13 mouse cellular contexts compared by ENCODE assay signal in the genomic region with DNA sequence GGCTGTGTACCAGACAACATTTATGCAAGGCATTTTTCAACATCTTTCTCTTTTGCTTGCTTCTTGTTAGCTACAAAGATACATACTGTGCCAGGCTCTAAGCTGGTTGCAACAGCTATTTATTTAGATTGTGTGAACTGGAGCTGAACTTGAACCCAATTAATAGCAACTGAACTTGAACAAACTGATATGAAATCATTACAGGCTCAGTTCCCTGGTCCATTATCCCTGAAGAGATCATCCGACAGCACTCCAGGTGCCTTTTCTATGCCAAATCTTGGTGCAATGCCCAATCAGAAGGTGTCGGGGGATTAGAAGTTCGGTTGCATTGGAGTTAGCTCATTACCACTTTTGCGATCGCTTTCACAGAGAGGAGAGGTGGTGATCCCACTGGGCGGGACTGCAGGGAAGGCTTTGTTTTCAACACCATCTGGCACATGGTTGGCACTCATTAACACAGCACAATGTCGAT.
DNase-seq lines count a peak whose midpoint lies in the region; ATAC-seq and TF ChIP-seq lines count a peak whose summit lies in the region.
"Had no signal": no experiment of that assay in that cellular context is flagged by ENCODE, and none has a peak within 500 bp of the region (broad histone marks: within the 10 kb centered on the region; RNA-seq: fewer than 3 reads in every experiment).

No protein-coding gene starts in this region.

- TF ChIP-seq CTCF in midbrain, postnatal 0 days (IDR thresholded peaks at IDR 0.05): no peak

- ATAC-seq in midbrain, postnatal 0 days (ENCODE audit: low FRiP score): no peak

- DNase-seq in layer of hippocampus, postnatal 36 days: peak; percentile 10 to 13
- DNase-seq in layer of hippocampus, postnatal 25 days (ENCODE audit: extremely low spot score in 1 of 2, low spot score in 1 of 2): no peak
- peak; percentile 28 to 33 for DNase-seq in cerebellum, postnatal 14 days
- DNase-seq in forelimb bud, embryonic 11.5 days (ENCODE audit: low read depth, low spot score): peak; percentile 2
- DNase-seq in midbrain, postnatal 0 days (ENCODE audit: low spot score): peak; percentile 59
- DNase-seq in right cerebral cortex, postnatal 25 days: no peak
- no peak for DNase-seq in thymus, postnatal 4 days
- DNase-seq in limb, embryonic 10.5 days (ENCODE audit: low spot score): no peak
- DNase-seq: gastrocnemius, postnatal 25 days; kidney, adult 8-10 months had no signal

- H3K27me3 ChIP-seq in midbrain, postnatal 0 days (ENCODE audit: insufficient read depth, low read length): no peaks in the 10 kb centered on the region
- no peaks in the 10 kb centered on the region for H3K27me3 ChIP-seq in limb, embryonic 10.5 days (ENCODE audit: low read depth, poor library complexity, severe bottlenecking)
- H3K27me3 ChIP-seq: limb, embryonic 15.5 days had no signal

- H3K36me3 ChIP-seq in midbrain, postnatal 0 days (ENCODE audit: insufficient read depth, low read length): no peaks in the 10 kb centered on the region
- H3K36me3 ChIP-seq in limb, embryonic 10.5 days: no peaks in the 10 kb centered on the region
- H3K36me3 ChIP-seq: limb, embryonic 15.5 days had no signal

- WGBS in midbrain, postnatal 0 days: 27% methylated on average over 7 of the region's 7 CpGs
- WGBS in limb, embryonic 10.5 days: 63% methylated on average over 7 of the region's 7 CpGs

- no peaks in the 10 kb centered on the region for H3K4me1 ChIP-seq in midbrain, postnatal 0 days (ENCODE audit: insufficient read depth, low read length)
- peaks cover 17% of the 10 kb centered on the region for H3K4me1 ChIP-seq in limb, embryonic 10.5 days
- H3K4me1 ChIP-seq: limb, embryonic 15.5 days had no signal

- no peak overlapping the region for H3K27ac ChIP-seq in midbrain, postnatal 0 days (ENCODE audit: low read depth, low read length)
- no peak overlapping the region for H3K27ac ChIP-seq in limb, embryonic 10.5 days
- H3K27ac ChIP-seq: layer of hippocampus, adult 2 months; limb, embryonic 15.5 days had no signal

- no peak overlapping the region for H3K4me3 ChIP-seq in midbrain, postnatal 0 days (ENCODE audit: low read depth, low read length)
- H3K4me3 ChIP-seq in limb, embryonic 10.5 days: no peak overlapping the region
- H3K4me3 ChIP-seq: erythroblast, embryonic 14.5 days; layer of hippocampus, adult 2 months; limb, embryonic 15.5 days had no signal

- H3K9ac ChIP-seq in midbrain, postnatal 0 days (replicated peaks; ENCODE audit: low read length, poor library complexity, severe bottlenecking): no peak overlapping the region
- H3K9ac ChIP-seq: limb, embryonic 15.5 days had no signal

- no peaks in the 10 kb centered on the region for H3K9me3 ChIP-seq in midbrain, postnatal 0 days (ENCODE audit: low read length)
- H3K9me3 ChIP-seq in limb, embryonic 10.5 days (replicated peaks): no peaks in the 10 kb centered on the region
- H3K9me3 ChIP-seq: limb, embryonic 15.5 days had no signal

- H3K4me2 ChIP-seq in midbrain, postnatal 0 days (ENCODE audit: low read depth, low read length, poor library complexity, severe bottlenecking): no peak overlapping the region
- H3K4me2 ChIP-seq: limb, embryonic 15.5 days had no signal

Comparison
In these comparisons a context has a peak if more than half of its experiments do, and no peak if none do; other contexts are left out.
1. DNase-seq: peak in layer of hippocampus, postnatal 36 days (2 of 2), cerebellum, postnatal 14 days (2 of 2), forelimb bud, embryonic 11.5 days (single experiment) and midbrain, postnatal 0 days (single experiment); none in layer of hippocampus, postnatal 25 days (0 of 2), right cerebral cortex, postnatal 25 days (single experiment), thymus, postnatal 4 days (single experiment) and limb, embryonic 10.5 days (single experiment).